Mouse (Mus musculus): Measurements from ENCODE around the gene Dgat2. TPM values are rescaled to one million over a fixed set of nuclear protein-coding genes. Genes with fewer than 3 reads are reported as not detected.

Dgat2 gene
- polyA plus RNA-seq, 1 experiment from 2014 or later = 14.7 TPM

DNA sequence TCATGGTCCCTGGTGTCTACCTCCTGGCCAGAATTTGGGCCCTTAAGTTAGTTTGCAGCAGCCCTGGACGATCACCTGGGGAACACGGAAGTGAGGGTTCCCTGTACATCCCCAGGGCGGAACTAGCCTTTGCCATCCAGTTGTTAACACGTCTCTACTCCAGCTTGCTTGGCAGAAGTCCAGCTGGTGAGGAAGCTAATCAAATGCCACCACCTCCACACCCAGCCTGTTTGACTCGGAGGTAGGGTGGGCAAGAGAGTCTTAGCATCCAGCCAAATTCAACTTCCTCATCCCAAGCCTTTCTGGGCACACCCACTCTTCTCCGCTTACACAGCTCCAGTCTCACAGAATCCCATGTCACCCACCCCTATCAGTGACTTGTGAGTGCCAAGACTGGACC lies 9.6 kb downstream of the Dgat2 start:
- Histone ChIP-seq H3K36me3 (no peaks in the 10 kb centered on the region), H3K9ac (no peak overlapping the region), H3K9me3 (no peaks in the 10 kb centered on the region), H3K4me1 (no peaks in the 10 kb centered on the region), H3K27ac (no peak overlapping the region), H3K4me2 (replicated peaks) (no peak overlapping the region), H3K4me3 (no peak overlapping the region), H3K27me3 (no peaks in the 10 kb centered on the region)
- no peak for ATAC-seq (ENCODE audit: insufficient number of reproducible peaks, insufficient read depth, low FRiP score, low TSS enrichment)
- 85% methylated on average over 6 of the region's 6 CpGs for WGBS

DNA sequence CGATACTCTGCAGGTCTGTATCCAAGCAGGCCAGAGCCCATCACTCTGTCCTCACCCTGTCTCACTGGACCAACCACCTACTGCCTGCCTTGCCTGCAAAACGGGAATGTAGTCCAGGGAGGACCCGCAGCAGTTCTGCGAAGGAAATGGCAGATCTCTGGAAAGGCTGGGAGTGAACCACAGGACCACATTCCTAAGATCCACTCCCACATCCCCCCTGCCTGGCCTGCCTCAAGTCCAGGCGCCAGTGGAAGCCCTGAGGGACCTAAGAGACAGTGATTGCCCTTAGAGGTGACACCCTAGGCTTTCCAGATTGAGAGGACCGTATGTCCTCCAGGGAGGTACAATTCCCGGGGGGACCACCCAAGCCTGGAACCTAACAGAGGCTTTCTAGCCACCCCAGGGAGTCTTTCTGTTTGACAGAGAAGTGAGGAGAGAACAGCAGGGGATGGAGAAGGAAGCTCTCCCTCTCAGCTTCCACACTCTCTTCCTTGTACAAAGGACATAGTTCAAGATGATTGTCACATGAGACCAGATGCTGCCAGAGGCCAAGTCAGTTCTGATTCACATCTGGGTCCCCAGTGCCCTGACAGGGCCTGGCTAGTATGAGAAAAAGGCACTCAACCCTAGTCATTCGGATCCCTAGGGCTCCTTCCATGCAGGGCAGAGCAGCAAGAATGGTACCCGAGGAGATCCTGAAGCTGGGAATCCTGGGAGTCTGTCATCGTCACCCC lies 10.6 kb downstream of the Dgat2 start:
- WGBS = 58% methylated on average over 10 of the region's 10 CpGs
- Histone ChIP-seq H3K9me3 (no peaks in the 10 kb centered on the region), H3K36me3 (no peaks in the 10 kb centered on the region), H3K9ac (no peak overlapping the region), H3K4me1 (no peaks in the 10 kb centered on the region), H3K4me2 (replicated peaks) (no peak overlapping the region), H3K27ac (no peak overlapping the region), H3K27me3 (no peaks in the 10 kb centered on the region), H3K4me3 (no peak overlapping the region)
- ATAC-seq (ENCODE audit: insufficient number of reproducible peaks, insufficient read depth, low FRiP score, low TSS enrichment) = no peak

DNA sequence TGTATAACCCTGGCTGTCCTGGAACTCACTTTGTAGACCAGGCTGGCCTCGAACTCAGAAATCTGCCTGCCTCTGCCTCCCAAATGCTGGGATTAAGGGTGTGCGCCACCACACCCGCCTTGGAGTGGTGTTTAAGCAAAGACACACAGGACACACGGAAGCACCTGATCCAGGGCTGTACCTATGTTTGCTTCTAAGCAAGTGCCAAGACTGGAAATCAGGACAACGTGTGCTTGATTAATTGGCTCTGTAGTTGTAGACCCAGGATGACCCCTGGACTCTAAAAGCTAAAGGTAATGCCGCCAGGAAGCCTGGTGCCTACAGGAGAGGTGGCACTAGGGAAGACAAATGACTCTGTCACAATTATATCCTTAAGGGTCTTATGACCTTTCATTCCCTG lies 12.0 kb downstream of the Dgat2 start:
- Histone ChIP-seq H3K9ac (no peak overlapping the region), H3K4me3 (no peak overlapping the region), H3K4me1 (no peaks in the 10 kb centered on the region), H3K27ac (no peak overlapping the region), H3K9me3 (no peaks in the 10 kb centered on the region), H3K4me2 (replicated peaks) (no peak overlapping the region), H3K27me3 (no peaks in the 10 kb centered on the region), H3K36me3 (no peaks in the 10 kb centered on the region)
- 89% methylated on average over 6 of the region's 6 CpGs for WGBS
- ATAC-seq (ENCODE audit: insufficient number of reproducible peaks, insufficient read depth, low FRiP score, low TSS enrichment) = no peak

DNA sequence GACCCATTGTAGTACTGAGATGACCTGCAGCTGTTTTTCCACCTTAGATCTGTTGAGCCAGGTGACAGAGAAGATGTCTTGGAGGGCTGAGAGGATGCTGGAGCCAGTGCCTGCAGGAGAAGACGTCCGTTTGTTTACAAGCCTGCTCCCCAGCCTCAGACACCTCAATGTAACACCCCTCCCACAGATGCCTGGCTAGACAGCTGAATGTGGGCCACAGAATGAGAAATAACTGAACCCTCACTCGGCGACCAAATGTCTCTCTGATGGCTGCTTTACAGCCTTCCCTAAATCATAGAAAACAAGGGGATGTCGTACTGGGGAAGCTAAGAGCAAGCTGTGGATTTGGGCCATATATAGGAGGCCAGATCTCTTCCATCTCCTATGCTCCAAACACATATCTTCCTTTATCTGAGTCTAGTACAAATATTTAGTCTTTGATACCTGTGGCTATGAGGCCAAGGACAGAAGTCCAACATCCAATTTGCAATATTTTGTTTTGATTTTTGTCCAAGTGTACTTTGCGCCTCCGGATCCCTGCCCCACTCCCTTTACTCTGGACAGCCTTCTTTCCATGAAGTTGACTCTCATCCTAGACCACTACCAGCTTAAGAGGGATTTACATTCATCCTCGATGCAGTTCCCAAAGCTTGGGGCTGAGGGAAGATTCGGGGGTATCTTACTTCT lies 12.7 kb downstream of the Dgat2 start:
- no peak for ATAC-seq (ENCODE audit: insufficient number of reproducible peaks, insufficient read depth, low FRiP score, low TSS enrichment)
- 88% methylated on average over 9 of the region's 9 CpGs for WGBS

DNA sequence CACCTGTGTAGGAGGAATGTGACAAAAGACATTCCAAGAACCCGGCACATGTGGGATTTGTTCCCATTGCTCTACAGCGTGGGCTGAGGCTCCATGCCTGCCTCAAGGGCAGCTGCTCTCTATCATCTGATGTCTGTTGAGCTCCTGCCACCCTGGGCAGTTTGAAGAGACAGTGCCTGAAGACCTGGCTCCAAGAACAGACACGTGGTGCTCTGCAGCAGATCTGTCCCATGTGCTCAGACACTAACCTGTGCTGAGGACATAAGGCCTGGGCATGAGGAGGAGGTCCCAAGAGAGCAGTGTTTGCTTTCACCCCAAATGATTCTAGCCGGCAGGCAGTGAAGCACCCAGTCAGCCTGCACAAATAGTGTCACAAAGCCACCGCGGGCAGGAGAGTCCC lies 13.8 kb downstream of the Dgat2 start:
- H3K4me2 ChIP-seq (replicated peaks) = no peak overlapping the region
- H3K4me1 ChIP-seq = no peaks in the 10 kb centered on the region
- no peaks in the 10 kb centered on the region for H3K9me3 ChIP-seq
- no peaks in the 10 kb centered on the region for H3K36me3 ChIP-seq
- 82% methylated on average over 6 of the region's 6 CpGs for WGBS
- ATAC-seq (ENCODE audit: insufficient number of reproducible peaks, insufficient read depth, low FRiP score, low TSS enrichment) = no peak
- H3K27ac ChIP-seq = no peak overlapping the region
- H3K9ac ChIP-seq = no peak overlapping the region
- H3K4me3 ChIP-seq = no peak overlapping the region
- no peaks in the 10 kb centered on the region; the same call in 1 of the 2 replicates for H3K27me3 ChIP-seq

More for the DNA sequence above, 12.7 kb downstream of the Dgat2 start:
- no peak overlapping the region for H3K27ac ChIP-seq
- no peaks in the 10 kb centered on the region for H3K9me3 ChIP-seq
- no peak overlapping the region for H3K4me3 ChIP-seq
- H3K27me3 ChIP-seq = no peaks in the 10 kb centered on the region
- H3K4me2 ChIP-seq (replicated peaks) = no peak overlapping the region
- no peak overlapping the region for H3K9ac ChIP-seq
- H3K4me1 ChIP-seq = no peaks in the 10 kb centered on the region
- no peaks in the 10 kb centered on the region for H3K36me3 ChIP-seq

DNA sequence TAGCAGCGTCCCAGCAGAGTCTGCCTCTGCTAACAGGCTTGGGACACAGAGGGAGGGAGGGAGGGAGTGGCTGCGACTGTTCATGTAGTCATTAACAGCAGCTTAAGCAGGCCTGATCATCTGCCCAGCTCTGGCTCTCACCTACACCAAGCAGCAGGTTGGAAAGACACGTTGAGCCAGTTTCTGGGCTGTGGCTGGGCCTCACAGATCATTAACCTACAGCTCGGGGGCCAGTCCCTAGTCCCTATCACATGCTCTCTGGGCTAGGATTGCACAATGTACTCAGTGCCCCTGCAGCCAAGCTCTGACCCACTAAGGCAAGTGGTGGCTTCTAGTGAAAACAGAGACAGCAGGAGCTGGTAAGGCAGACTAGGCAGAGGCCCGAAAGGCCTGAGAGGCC lies 14.6 kb downstream of the Dgat2 start:
- H3K27me3 ChIP-seq = no peaks in the 10 kb centered on the region; the same call in 1 of the 2 replicates
- H3K9me3 ChIP-seq = no peaks in the 10 kb centered on the region
- no peak overlapping the region for H3K4me3 ChIP-seq
- 63% methylated on average over 5 of the region's 5 CpGs for WGBS
- H3K9ac ChIP-seq = no peak overlapping the region
- ATAC-seq (ENCODE audit: insufficient number of reproducible peaks, insufficient read depth, low FRiP score, low TSS enrichment) = no peak
- no peaks in the 10 kb centered on the region for H3K36me3 ChIP-seq
- no peak overlapping the region for H3K4me2 ChIP-seq (replicated peaks)
- no peak overlapping the region for H3K27ac ChIP-seq
- H3K4me1 ChIP-seq = no peaks in the 10 kb centered on the region

DNA sequence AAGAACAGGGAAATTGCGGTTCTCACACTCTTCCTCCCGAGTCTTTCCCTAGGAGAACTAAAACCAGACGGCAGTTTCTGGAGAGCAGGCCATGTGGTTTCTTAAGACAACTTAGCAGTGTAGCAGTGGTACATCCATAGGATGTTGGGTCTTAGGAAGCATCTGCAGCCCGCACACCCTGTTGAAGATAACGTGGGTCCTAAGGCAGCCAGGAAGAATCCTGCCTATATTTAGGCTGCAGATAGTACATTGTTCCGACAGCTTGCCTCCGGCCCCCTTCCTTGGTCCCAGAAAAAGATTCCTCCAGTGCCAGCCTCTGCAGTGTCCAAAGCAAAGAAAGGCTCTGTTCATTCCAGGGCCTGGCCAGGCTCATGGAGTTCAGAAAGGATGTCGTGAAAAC lies 16.4 kb downstream of the Dgat2 start:
- H3K27ac ChIP-seq = no peak overlapping the region
- 0 out of 2 replicates have a peak, but pooled peaks cover 4% of the 10 kb centered on the region for H3K4me1 ChIP-seq
- no peak overlapping the region for H3K4me3 ChIP-seq
- no peak overlapping the region for H3K9ac ChIP-seq
- 75% methylated on average over 8 of the region's 8 CpGs for WGBS
- H3K4me2 ChIP-seq (replicated peaks) = no peak overlapping the region
- no peak for ATAC-seq (ENCODE audit: insufficient number of reproducible peaks, insufficient read depth, low FRiP score, low TSS enrichment)
- no peaks in the 10 kb centered on the region for H3K9me3 ChIP-seq
- no peaks in the 10 kb centered on the region; the same call in 1 of the 2 replicates for H3K27me3 ChIP-seq
- no peaks in the 10 kb centered on the region for H3K36me3 ChIP-seq

DNA sequence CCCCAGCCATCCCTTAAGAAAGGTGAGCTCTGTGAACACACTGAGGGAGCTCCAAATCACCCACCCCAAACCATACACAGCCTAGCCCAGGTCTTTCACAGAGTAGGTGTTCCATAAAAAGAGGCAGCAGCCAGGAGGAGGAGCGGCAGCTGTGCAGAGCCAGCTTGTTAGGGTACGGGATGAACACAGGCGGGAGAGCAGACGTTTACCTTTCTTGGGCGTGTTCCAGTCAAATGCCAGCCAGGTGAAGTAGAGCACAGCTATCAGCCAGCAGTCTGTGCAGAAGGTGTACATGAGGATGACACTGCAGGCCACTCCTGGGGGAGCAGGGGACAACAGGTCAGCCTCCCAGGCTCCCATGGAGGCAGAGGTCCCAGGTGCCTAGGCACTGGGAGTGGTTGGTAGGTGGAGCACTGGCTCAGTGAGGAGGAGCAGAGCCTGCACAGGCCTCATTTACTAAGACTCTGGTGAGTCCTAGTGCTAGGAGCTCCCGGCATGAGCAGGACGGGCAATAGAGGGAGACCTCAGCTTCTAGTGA lies 17.6 kb downstream of the Dgat2 start:
- no peak overlapping the region for H3K4me2 ChIP-seq (replicated peaks)
- H3K36me3 ChIP-seq = no peaks in the 10 kb centered on the region
- no peak overlapping the region for H3K4me3 ChIP-seq
- no peak overlapping the region for H3K27ac ChIP-seq
- no peak for ATAC-seq (ENCODE audit: insufficient number of reproducible peaks, insufficient read depth, low FRiP score, low TSS enrichment)
- H3K27me3 ChIP-seq = no peaks in the 10 kb centered on the region; the same call in 1 of the 2 replicates
- H3K9me3 ChIP-seq = no peaks in the 10 kb centered on the region
- WGBS = 90% methylated on average over 7 of the region's 7 CpGs
- H3K4me1 ChIP-seq = 0 out of 2 replicates have a peak, but pooled peaks cover 4% of the 10 kb centered on the region
- H3K9ac ChIP-seq = no peak overlapping the region

DNA sequence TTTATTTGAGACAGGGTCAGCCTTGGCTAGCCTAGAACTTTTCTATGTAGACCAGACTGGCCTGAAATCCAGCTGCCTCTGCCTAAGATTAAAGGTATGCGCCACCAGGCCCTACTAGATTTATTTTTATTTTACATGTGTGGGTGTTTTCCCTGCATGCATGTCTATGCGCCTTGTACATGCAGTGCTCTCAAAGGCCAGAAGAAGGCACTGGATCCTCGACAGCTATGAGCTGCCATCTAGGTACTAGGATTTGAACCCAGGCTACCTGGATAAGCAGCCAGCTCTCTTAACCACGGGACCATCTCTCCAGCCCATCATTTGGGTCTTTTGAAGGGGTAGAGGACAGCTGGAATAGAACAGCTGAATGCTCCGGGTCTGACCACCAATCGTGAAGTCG lies 20.1 kb downstream of the Dgat2 start:
- ATAC-seq (ENCODE audit: insufficient number of reproducible peaks, insufficient read depth, low FRiP score, low TSS enrichment) = no peak
- Histone ChIP-seq H3K9me3 (no peaks in the 10 kb centered on the region), H3K4me2 (replicated peaks) (no peak overlapping the region), H3K4me3 (no peak overlapping the region), H3K27me3 (no peaks in the 10 kb centered on the region; the same call in 1 of the 2 replicates), H3K9ac (no peak overlapping the region), H3K4me1 (0 out of 2 replicates have a peak, but pooled peaks cover 4% of the 10 kb centered on the region), H3K36me3 (no peaks in the 10 kb centered on the region), H3K27ac (no peak overlapping the region)
- WGBS = 90% methylated on average over 7 of the region's 7 CpGs

DNA sequence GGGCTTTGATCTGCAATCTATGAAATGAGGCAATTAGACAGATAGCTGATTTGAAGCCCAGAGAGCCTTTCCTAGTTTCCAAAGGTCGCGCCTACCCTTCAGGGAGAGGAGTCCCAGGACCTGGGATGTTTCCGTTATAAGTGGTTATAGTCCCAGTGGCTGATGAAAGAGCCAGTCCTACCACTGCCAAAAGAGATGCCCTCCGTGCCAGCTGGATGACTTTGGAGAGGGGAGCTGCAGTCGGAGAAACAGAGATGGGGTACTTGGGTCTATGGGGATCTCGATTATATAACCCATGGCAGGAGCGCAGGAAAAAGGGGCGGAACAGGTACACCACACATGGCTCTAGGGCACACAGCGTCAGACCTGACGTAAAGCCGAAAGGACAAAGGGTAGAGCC lies 20.6 kb downstream of the Dgat2 start:
- WGBS = 83% methylated on average over 11 of the region's 11 CpGs
- no peak for ATAC-seq (ENCODE audit: insufficient number of reproducible peaks, insufficient read depth, low FRiP score, low TSS enrichment)
- Histone ChIP-seq H3K4me2 (replicated peaks) (no peak overlapping the region), H3K4me3 (no peak overlapping the region), H3K36me3 (no peaks in the 10 kb centered on the region), H3K27ac (no peak overlapping the region), H3K4me1 (0 out of 2 replicates have a peak, but pooled peaks cover 4% of the 10 kb centered on the region), H3K9ac (no peak overlapping the region), H3K9me3 (no peaks in the 10 kb centered on the region), H3K27me3 (no peaks in the 10 kb centered on the region; the same call in 1 of the 2 replicates)

DNA sequence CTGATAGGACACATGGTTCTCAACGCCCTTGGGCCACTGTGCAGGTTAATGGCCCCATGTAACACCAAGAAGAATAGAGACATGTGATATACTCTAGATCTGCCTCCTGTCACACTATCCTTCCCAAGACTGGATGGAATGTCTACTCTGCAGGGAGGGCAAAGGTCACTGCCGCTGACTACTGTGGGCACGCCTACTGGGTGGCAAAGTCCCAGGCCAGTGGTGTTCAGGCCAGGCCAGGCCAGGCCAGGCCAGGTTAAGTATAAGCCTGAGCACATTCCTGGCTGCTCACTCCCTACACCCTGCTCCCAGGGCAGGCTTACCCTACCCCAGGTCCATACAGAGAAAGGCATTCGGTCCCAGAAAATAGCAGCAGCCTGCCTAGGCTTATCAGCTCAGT lies 21.0 kb downstream of the Dgat2 start:
- Histone ChIP-seq H3K9me3 (no peaks in the 10 kb centered on the region), H3K36me3 (no peaks in the 10 kb centered on the region), H3K27me3 (no peaks in the 10 kb centered on the region; the same call in 1 of the 2 replicates), H3K4me2 (replicated peaks) (no peak overlapping the region), H3K4me3 (no peak overlapping the region), H3K27ac (no peak overlapping the region), H3K9ac (no peak overlapping the region), H3K4me1 (peaks cover 4% of the 10 kb centered on the region; the same call in 1 of the 2 replicates)
- 41% methylated on average over 4 of the region's 4 CpGs for WGBS
- ATAC-seq (ENCODE audit: insufficient number of reproducible peaks, insufficient read depth, low FRiP score, low TSS enrichment) = no peak

DNA sequence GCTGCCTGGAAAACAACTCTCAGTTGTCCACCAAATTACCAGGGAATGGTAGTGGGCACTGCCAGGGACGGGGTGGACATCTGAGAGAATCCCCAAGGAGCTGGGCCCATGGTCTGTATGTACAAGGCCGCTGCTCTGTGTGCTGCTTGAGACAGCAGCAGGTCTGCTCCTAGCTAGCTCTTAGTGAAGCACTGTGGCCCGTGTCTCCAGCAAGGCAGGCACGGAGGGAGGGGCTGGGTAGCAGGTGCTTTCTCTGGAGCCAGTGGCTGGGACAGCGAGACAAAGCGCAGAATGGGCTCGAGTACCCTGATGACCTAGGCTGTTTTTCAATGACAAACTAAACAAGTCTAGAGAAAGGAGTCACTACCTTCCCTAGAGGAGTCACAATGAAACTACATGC lies 21.5 kb downstream of the Dgat2 start:
- WGBS = 80% methylated on average over 7 of the region's 7 CpGs
- no peaks in the 10 kb centered on the region for H3K36me3 ChIP-seq
- no peak overlapping the region for H3K4me3 ChIP-seq
- no peaks in the 10 kb centered on the region for H3K9me3 ChIP-seq
- H3K27me3 ChIP-seq = no peaks in the 10 kb centered on the region; the same call in 1 of the 2 replicates
- no peak overlapping the region for H3K4me2 ChIP-seq (replicated peaks)
- ATAC-seq (ENCODE audit: insufficient number of reproducible peaks, insufficient read depth, low FRiP score, low TSS enrichment) = no peak
- no peak overlapping the region for H3K27ac ChIP-seq
- H3K9ac ChIP-seq = no peak overlapping the region
- peaks cover 9% of the 10 kb centered on the region for H3K4me1 ChIP-seq
